Mouse (Mus musculus) G1E (cell line): ENCODE results near the gene Lmna. TPM values are rescaled to one million over a fixed set of nuclear protein-coding genes. Genes with fewer than 3 reads are reported as not detected.

Experiments used
- ATAC-seq: 2 replicates; pipeline ENCODE4 v1.8.0; 2016; ENCODE audit warnings: mild to moderate bottlenecking; ENCODE audit not compliant: insufficient number of reproducible peaks, poor library complexity, low FRiP score, severe bottlenecking; ENCODE audit errors: extremely low read depth
- DNase-seq: peaks from one replicate; pipeline ENCODE4 v3.0.0; 2012; ENCODE audit warnings: low spot score
- H3K27me3 ChIP-seq: 2 replicates; pipeline ENCODE4 v1.6.1; 2012; ENCODE audit warnings: mild to moderate bottlenecking, low read length, inconsistent platforms; ENCODE audit not compliant: insufficient read depth
- H3K36me3 ChIP-seq: replicated peaks from 2 replicates; pipeline ENCODE3; 2012; ENCODE audit warnings: mild to moderate bottlenecking, inconsistent platforms
- H3K4me1 ChIP-seq: 2 replicates; pipeline ENCODE4 v1.6.1; 2012; ENCODE audit warnings: low read depth, low read length, inconsistent platforms, mixed read lengths; ENCODE audit not compliant: insufficient read depth
- H3K4me3 ChIP-seq: 2 replicates; pipeline ENCODE4 v1.5.1; 2012; ENCODE audit warnings: low read depth, mild to moderate bottlenecking, inconsistent platforms, low read length, moderate library complexity, mixed read lengths
- H3K9me3 ChIP-seq: replicated peaks from 2 replicates; pipeline ENCODE4 v1.6.1; 2012; ENCODE audit warnings: inconsistent platforms
- CTCF ChIP-seq: IDR thresholded peaks from 2 replicates; pipeline ENCODE4 v1.5.1; 2012; ENCODE audit warnings: low read depth, low read length, inconsistent platforms, mixed read lengths
- GATA1 ChIP-seq: IDR thresholded peaks from 2 replicates; pipeline ENCODE4 v1.6.1; 2012; ENCODE audit warnings: borderline replicate concordance, low read length, inconsistent platforms, mixed read lengths
- GATA2 ChIP-seq: IDR thresholded peaks from 2 replicates; pipeline ENCODE4 v1.6.1; 2012; ENCODE audit warnings: low read depth, low read length, inconsistent platforms, borderline replicate concordance
- POLR2AphosphoS5 ChIP-seq: IDR thresholded peaks from 2 replicates; pipeline ENCODE4 v1.6.1; 2012; ENCODE audit warnings: low read depth, low read length, inconsistent platforms; ENCODE audit not compliant: insufficient replicate concordance
- TAL1 ChIP-seq: conservative IDR thresholded peaks from 2 replicates; pipeline ENCODE4 v1.6.1; 2012; ENCODE audit warnings: low read depth, low read length, inconsistent platforms, mixed read lengths
- polyA plus RNA-seq: library from polyadenylated mRNA; stranded (reverse); fragments of >175 nt; gene quantifications from 2 replicates; pipeline ENCODE4 v1.2.3, GENCODE M21; 2012
- total RNA-seq, 2 experiments: library from RNA; stranded (forward) in 1 of 2; stranded (reverse) in 1 of 2; fragments of 200-1000 nt in 1 of 2; fragments of >200 nt in 1 of 2; fragmentation: Nextera tagmentation in 1 of 2; gene quantifications; 2 replicates each; pipeline ENCODE4 v1.2.3; 2014 to 2017

The Lmna gene
- total and polyA plus RNA-seq, 3 experiments: 72.1 to 336 (median 98.2) TPM

GRCm38 (mm10) chr3:88440500-88441381 lies 69.0 kb downstream of the Lmna start:
- DNase-seq (no peak), ATAC-seq (no peak)
- Histone ChIP-seq H3K4me1 (peaks cover 53% of the 10 kb centered on the region), H3K4me3 (peak overlapping the region; percentile 26; the same call in 1 of the 2 replicates), H3K36me3 (peaks cover 7% of the 10 kb centered on the region), H3K27me3 (peaks cover 48% of the 10 kb centered on the region), H3K9me3 (no peaks in the 10 kb centered on the region)
- TF ChIP-seq GATA2: no peak
- TF ChIP-seq CTCF: no peak; the same call in 1 of the 2 replicates
- TF ChIP-seq TAL1: no peak
- TF ChIP-seq GATA1: no peak
- no peak for TF ChIP-seq POLR2AphosphoS5

- Histone ChIP-seq H3K9me3 (no peaks in the 10 kb centered on the region), H3K4me1 (peaks cover 58% of the 10 kb centered on the region), H3K4me3 (no peak overlapping the region), H3K36me3 (peaks cover 7% of the 10 kb centered on the region), H3K27me3 (peaks cover 49% of the 10 kb centered on the region)
- ATAC-seq: no peak
- TF ChIP-seq POLR2AphosphoS5 (no peak), TAL1 (no peak), CTCF (no peak), GATA1 (no peak), GATA2 (no peak)
- DNase-seq: no peak
Observed at GRCm38 (mm10) chr3:88439582-88439981, 70.2 kb downstream of the Lmna start.

- H3K27me3 ChIP-seq: peaks cover 46% of the 10 kb centered on the region
- H3K36me3 ChIP-seq: peaks cover 7% of the 10 kb centered on the region
Observed at GRCm38 (mm10) chr3:88437454-88437853, 72.3 kb downstream of the Lmna start.

GRCm38 (mm10) chr3:88436395-88437201 lies 73.2 kb downstream of the Lmna start:
- H3K4me3 ChIP-seq: no peak overlapping the region
- ATAC-seq (no peak), DNase-seq (no peak)
- H3K4me1 ChIP-seq: peaks cover 49% of the 10 kb centered on the region
- peaks cover 7% of the 10 kb centered on the region for H3K36me3 ChIP-seq
- TF ChIP-seq GATA1: no peak
- TF ChIP-seq GATA2: no peak
- TF ChIP-seq TAL1: no peak
- no peak for TF ChIP-seq POLR2AphosphoS5
- no peak for TF ChIP-seq CTCF
- H3K9me3 ChIP-seq: peaks cover 7% of the 10 kb centered on the region
- peaks cover 46% of the 10 kb centered on the region for H3K27me3 ChIP-seq

More at GRCm38 (mm10) chr3:88437454-88437853, 72.3 kb downstream of the Lmna start:
- no peak for ATAC-seq
- no peak for DNase-seq
- H3K9me3 ChIP-seq: peaks cover 7% of the 10 kb centered on the region
- H3K4me1 ChIP-seq: peaks cover 46% of the 10 kb centered on the region
- H3K4me3 ChIP-seq: no peak overlapping the region
- TF ChIP-seq POLR2AphosphoS5 (no peak), TAL1 (no peak), CTCF (no peak), GATA2 (no peak), GATA1 (no peak)

GRCm38 (mm10) chr3:88435515-88435914 lies 74.2 kb downstream of the Lmna start:
- no peak for ATAC-seq
- peak overlapping the region; percentile 0; the same call in 1 of the 2 replicates for H3K4me3 ChIP-seq

More at GRCm38 (mm10) chr3:88435515-88435914, 74.2 kb downstream of the Lmna start:
- no peak for TF ChIP-seq GATA1
- TF ChIP-seq CTCF: no peak
- no peak for TF ChIP-seq POLR2AphosphoS5
- no peak for TF ChIP-seq TAL1
- no peak for TF ChIP-seq GATA2
- no peak for DNase-seq
- H3K9me3 ChIP-seq: peaks cover 7% of the 10 kb centered on the region
- H3K36me3 ChIP-seq: peaks cover 7% of the 10 kb centered on the region
- peaks cover 41% of the 10 kb centered on the region for H3K27me3 ChIP-seq
- peaks cover 50% of the 10 kb centered on the region for H3K4me1 ChIP-seq

Other genes with a start within 250 kb of the Lmna start
Only the 20 nearest of the 22 such genes appear.
- 213 and 234 TPM in 2 replicates for gene Cct3, start 212.8 kb downstream of the Lmna start, total RNA-seq (2014; fragmentation: Nextera tagmentation)
- gene Cct3, start 212.8 kb downstream of the Lmna start, total RNA-seq (2017): 292 and 314 TPM in 2 replicates
- gene Cct3, start 212.8 kb downstream of the Lmna start, polyA plus RNA-seq: 27.9 and 28.7 TPM in 2 replicates
- 119 and 123 TPM in 2 replicates for gene Glmp, start 184.9 kb downstream of the Lmna start, total RNA-seq (2014; fragmentation: Nextera tagmentation)
- 65.7 and 89.1 TPM in 2 replicates for gene Glmp, start 184.9 kb downstream of the Lmna start, total RNA-seq (2017)
- gene Glmp, start 184.9 kb downstream of the Lmna start, polyA plus RNA-seq: 31.4 and 67.5 TPM in 2 replicates
- 3.8 and 8.1 TPM in 2 replicates for gene Tmem79, start 173.8 kb downstream of the Lmna start, total RNA-seq (2014; fragmentation: Nextera tagmentation)
- 1.1 and 1.6 TPM in 2 replicates for gene Tmem79, start 173.8 kb downstream of the Lmna start, total RNA-seq (2017)
- gene Tmem79, start 173.8 kb downstream of the Lmna start, polyA plus RNA-seq: 1.3 and 2.7 TPM in 2 replicates
- gene Smg5, start 173.7 kb downstream of the Lmna start, total RNA-seq (2014; fragmentation: Nextera tagmentation): 47.5 and 59.3 TPM in 2 replicates
- gene Smg5, start 173.7 kb downstream of the Lmna start, total RNA-seq (2017): 53.9 and 57.6 TPM in 2 replicates
- gene Smg5, start 173.7 kb downstream of the Lmna start, polyA plus RNA-seq: 56.8 and 78.5 TPM in 2 replicates
- not detected in 2 replicates for gene Paqr6, start 145.4 kb downstream of the Lmna start, total RNA-seq (2014; fragmentation: Nextera tagmentation)
- gene Paqr6, start 145.4 kb downstream of the Lmna start, total RNA-seq (2017): 0.12 and 0.38 TPM in 2 replicates
- not detected in 2 replicates for gene Paqr6, start 145.4 kb downstream of the Lmna start, polyA plus RNA-seq
- not detected in 2 replicates for gene Bglap3, start 137.2 kb downstream of the Lmna start, total RNA-seq (2014; fragmentation: Nextera tagmentation)
- gene Bglap3, start 137.2 kb downstream of the Lmna start, total RNA-seq (2017): 0.16 and 0.17 TPM in 2 replicates
- not detected in 2 replicates for gene Bglap3, start 137.2 kb downstream of the Lmna start, polyA plus RNA-seq
- gene Bglap2, start 131.3 kb downstream of the Lmna start, total RNA-seq (2014; fragmentation: Nextera tagmentation): not detected in 2 replicates
- gene Bglap2, start 131.3 kb downstream of the Lmna start, total RNA-seq (2017): not detected in 2 replicates
- not detected in 2 replicates for gene Bglap2, start 131.3 kb downstream of the Lmna start, polyA plus RNA-seq
- gene Bglap, start 125.5 kb downstream of the Lmna start, total RNA-seq (2014; fragmentation: Nextera tagmentation): not detected in 2 replicates
- gene Bglap, start 125.5 kb downstream of the Lmna start, total RNA-seq (2017): not detected in 2 replicates
- gene Bglap, start 125.5 kb downstream of the Lmna start, polyA plus RNA-seq: not detected in 2 replicates
- gene Pmf1, start 99.6 kb downstream of the Lmna start, total RNA-seq (2014; fragmentation: Nextera tagmentation): 273 and 301 TPM in 2 replicates
- gene Pmf1, start 99.6 kb downstream of the Lmna start, total RNA-seq (2017): 110 and 117 TPM in 2 replicates
- 254 and 283 TPM in 2 replicates for gene Pmf1, start 99.6 kb downstream of the Lmna start, polyA plus RNA-seq
- gene Slc25a44, start 84.8 kb downstream of the Lmna start, total RNA-seq (2014; fragmentation: Nextera tagmentation): 62.0 and 62.3 TPM in 2 replicates
- 50.3 and 50.9 TPM in 2 replicates for gene Slc25a44, start 84.8 kb downstream of the Lmna start, total RNA-seq (2017)
- gene Slc25a44, start 84.8 kb downstream of the Lmna start, polyA plus RNA-seq: 17.4 and 23.0 TPM in 2 replicates
- gene Sema4a, start 48.8 kb downstream of the Lmna start, total RNA-seq (2014; fragmentation: Nextera tagmentation): 1.1 TPM in 1 of 2 replicates, not detected in the other
- 0.23 and 0.66 TPM in 2 replicates for gene Sema4a, start 48.8 kb downstream of the Lmna start, total RNA-seq (2017)
- 1.3 and 1.7 TPM in 2 replicates for gene Sema4a, start 48.8 kb downstream of the Lmna start, polyA plus RNA-seq
- gene Mex3a, start 22.4 kb upstream of the Lmna start, total RNA-seq (2014; fragmentation: Nextera tagmentation): 6.2 and 8.2 TPM in 2 replicates
- 1.7 and 2.0 TPM in 2 replicates for gene Mex3a, start 22.4 kb upstream of the Lmna start, total RNA-seq (2017)
- gene Mex3a, start 22.4 kb upstream of the Lmna start, polyA plus RNA-seq: 9.0 and 9.6 TPM in 2 replicates
- 1.6 and 4.5 TPM in 2 replicates for gene Rab25, start 38.3 kb upstream of the Lmna start, total RNA-seq (2014; fragmentation: Nextera tagmentation)
- 0.35 TPM in 1 of 2 replicates, not detected in the other for gene Rab25, start 38.3 kb upstream of the Lmna start, total RNA-seq (2017)
- 0.67 and 0.88 TPM in 2 replicates for gene Rab25, start 38.3 kb upstream of the Lmna start, polyA plus RNA-seq
- 44.7 and 64.5 TPM in 2 replicates for gene Lamtor2, start 43.1 kb upstream of the Lmna start, total RNA-seq (2014; fragmentation: Nextera tagmentation)
- 97.5 and 98.0 TPM in 2 replicates for gene Lamtor2, start 43.1 kb upstream of the Lmna start, total RNA-seq (2017)
- 96.1 and 182 TPM in 2 replicates for gene Lamtor2, start 43.1 kb upstream of the Lmna start, polyA plus RNA-seq
- gene Ubqln4, start 43.8 kb upstream of the Lmna start, total RNA-seq (2014; fragmentation: Nextera tagmentation): 63.4 and 67.4 TPM in 2 replicates
- gene Ubqln4, start 43.8 kb upstream of the Lmna start, total RNA-seq (2017): 39.6 and 40.6 TPM in 2 replicates
- 73.7 and 81.2 TPM in 2 replicates for gene Ubqln4, start 43.8 kb upstream of the Lmna start, polyA plus RNA-seq
- 269 and 289 TPM in 2 replicates for gene Ssr2, start 65.9 kb upstream of the Lmna start, total RNA-seq (2014; fragmentation: Nextera tagmentation)
- gene Ssr2, start 65.9 kb upstream of the Lmna start, total RNA-seq (2017): 132 and 134 TPM in 2 replicates
- 123 and 280 TPM in 2 replicates for gene Ssr2, start 65.9 kb upstream of the Lmna start, polyA plus RNA-seq
- gene Arhgef2, start 96.0 kb upstream of the Lmna start, total RNA-seq (2014; fragmentation: Nextera tagmentation): 170 and 181 TPM in 2 replicates
- 64.2 and 66.2 TPM in 2 replicates for gene Arhgef2, start 96.0 kb upstream of the Lmna start, total RNA-seq (2017)
- 277 and 291 TPM in 2 replicates for gene Arhgef2, start 96.0 kb upstream of the Lmna start, polyA plus RNA-seq
- not detected in 2 replicates for gene Rxfp4, start 143.2 kb upstream of the Lmna start, total RNA-seq (2014; fragmentation: Nextera tagmentation)
- 0.12 TPM in 1 of 2 replicates, not detected in the other for gene Rxfp4, start 143.2 kb upstream of the Lmna start, total RNA-seq (2017)
- not detected in 2 replicates for gene Rxfp4, start 143.2 kb upstream of the Lmna start, polyA plus RNA-seq
- 98.1 and 102 TPM in 2 replicates for gene Khdc4, start 175.8 kb upstream of the Lmna start, total RNA-seq (2014; fragmentation: Nextera tagmentation)
- gene Khdc4, start 175.8 kb upstream of the Lmna start, total RNA-seq (2017): 83.9 and 88.8 TPM in 2 replicates
- 16.7 and 18.5 TPM in 2 replicates for gene Khdc4, start 175.8 kb upstream of the Lmna start, polyA plus RNA-seq
- gene Rit1, start 206.9 kb upstream of the Lmna start, total RNA-seq (2014; fragmentation: Nextera tagmentation): 29.7 and 30.8 TPM in 2 replicates
- 30.2 and 35.8 TPM in 2 replicates for gene Rit1, start 206.9 kb upstream of the Lmna start, total RNA-seq (2017)
- 18.2 and 18.3 TPM in 2 replicates for gene Rit1, start 206.9 kb upstream of the Lmna start, polyA plus RNA-seq